In the genomic region with DNA sequence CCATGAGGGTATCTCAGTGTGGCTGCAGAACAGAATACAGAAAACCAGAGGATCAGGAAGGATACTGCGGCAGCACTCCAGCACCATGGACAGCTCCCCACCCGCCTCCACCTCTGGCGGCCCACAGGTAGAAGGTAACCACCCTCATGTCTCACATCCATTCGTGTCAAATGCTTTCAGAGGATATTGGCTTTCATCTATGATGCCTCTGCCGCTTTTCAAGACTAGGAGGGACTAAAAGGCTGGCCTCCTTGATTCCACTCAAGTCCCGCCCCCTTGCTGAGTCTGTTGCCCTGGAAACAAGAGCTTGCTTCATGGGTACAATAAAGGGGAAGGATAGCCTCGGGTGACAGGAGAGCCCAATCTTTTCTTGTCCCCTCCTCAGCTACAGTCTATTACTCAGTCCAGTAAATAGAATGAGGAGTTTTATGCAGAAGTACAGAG, we compare ENCODE assay signal across 9 mouse cellular contexts. TPM values are rescaled to one million over a fixed set of nuclear protein-coding genes. Genes with fewer than 3 reads are reported as not detected.
DNase-seq lines count a peak whose midpoint lies in the region; ATAC-seq lines count a peak whose summit lies in the region.
"Had no signal": no experiment of that assay in that cellular context is flagged by ENCODE, and none has a peak within 500 bp of the region (broad histone marks: within the 10 kb centered on the region; RNA-seq: fewer than 3 reads in every experiment).

No protein-coding gene starts in this region.

- intact Hi-C loops in heart, postnatal 10 days (cut with DNase I), result no loop called here

- H3K9me3 ChIP-seq in heart, embryonic 10.5 days, result no peaks in the 10 kb centered on the region
- H3K9me3 ChIP-seq in embryonic facial prominence, embryonic 14.5 days (ENCODE audit: control insufficient read depth, low read length), result no peaks in the 10 kb centered on the region
- H3K9me3 ChIP-seq in midbrain, embryonic 13.5 days, result 0 out of 2 replicates have a peak, but pooled peaks cover 5% of the 10 kb centered on the region

- no peaks in the 10 kb centered on the region for H3K36me3 ChIP-seq in heart, embryonic 10.5 days
- no peaks in the 10 kb centered on the region for H3K36me3 ChIP-seq in embryonic facial prominence, embryonic 14.5 days (ENCODE audit: control insufficient read depth, insufficient read depth, low read length)
- H3K36me3 ChIP-seq in midbrain, embryonic 13.5 days, result no peaks in the 10 kb centered on the region

- peaks cover 10% of the 10 kb centered on the region; the same call in 1 of the 2 replicates for H3K27me3 ChIP-seq in heart, embryonic 10.5 days (ENCODE audit: insufficient read depth, poor library complexity, severe bottlenecking)
- H3K27me3 ChIP-seq in embryonic facial prominence, embryonic 14.5 days (replicated peaks; ENCODE audit: control insufficient read depth, insufficient read depth, low read length), result no peaks in the 10 kb centered on the region
- no peaks in the 10 kb centered on the region for H3K27me3 ChIP-seq in midbrain, embryonic 13.5 days

- H3K4me1 ChIP-seq in heart, embryonic 10.5 days, result no peaks in the 10 kb centered on the region
- H3K4me1 ChIP-seq in embryonic facial prominence, embryonic 14.5 days (ENCODE audit: control insufficient read depth, insufficient read depth, low read length), result no peaks in the 10 kb centered on the region
- peaks cover 39% of the 10 kb centered on the region for H3K4me1 ChIP-seq in midbrain, embryonic 13.5 days (replicated peaks)

- no peak for ATAC-seq in embryonic facial prominence, embryonic 14.5 days (ENCODE audit: low read depth)
- ATAC-seq in midbrain, embryonic 13.5 days, result peak; percentile 89

- no peak overlapping the region for H3K4me3 ChIP-seq in heart, embryonic 10.5 days
- no peak overlapping the region for H3K4me3 ChIP-seq in embryonic facial prominence, embryonic 14.5 days (ENCODE audit: low read depth, low read length)
- H3K4me3 ChIP-seq in midbrain, embryonic 13.5 days (replicated peaks), result no peak overlapping the region

- no peak overlapping the region for H3K9ac ChIP-seq in embryonic facial prominence, embryonic 14.5 days (ENCODE audit: low read depth, low read length)
- H3K9ac ChIP-seq in midbrain, embryonic 13.5 days (replicated peaks), result no peak overlapping the region
- H3K9ac ChIP-seq: liver, embryonic 14.5 days had no signal

- no peak overlapping the region for H3K27ac ChIP-seq in heart, embryonic 10.5 days
- no peak overlapping the region for H3K27ac ChIP-seq in embryonic facial prominence, embryonic 14.5 days (replicated peaks; ENCODE audit: low read depth, low read length)
- peak overlapping the region; percentile 88 for H3K27ac ChIP-seq in midbrain, embryonic 13.5 days
- H3K27ac ChIP-seq: liver, embryonic 14.5 days had no signal

- WGBS in heart, embryonic 10.5 days, result 16% methylated on average over 7 of the region's 7 CpGs
- 5% methylated on average over 7 of the region's 7 CpGs for WGBS in embryonic facial prominence, embryonic 14.5 days
- 5% methylated on average over 7 of the region's 7 CpGs for WGBS in midbrain, embryonic 13.5 days

- no peak overlapping the region for H3K4me2 ChIP-seq in embryonic facial prominence, embryonic 14.5 days (ENCODE audit: low read depth, low read length)
- H3K4me2 ChIP-seq in midbrain, embryonic 13.5 days (replicated peaks), result peak overlapping the region; percentile 30

- DNase-seq in heart, postnatal 10 days, result peak; percentile 26 to 41
- no peak for DNase-seq in heart, embryonic 10.5 days (ENCODE audit: low spot score)
- DNase-seq in Muller cell, postnatal 12 days (ENCODE audit: inconsistent ontology term), result peak; percentile 37
- peak; percentile 36 for DNase-seq in embryonic facial prominence, embryonic 14.5 days (ENCODE audit: low spot score)
- DNase-seq in kidney, postnatal 14 days, result peak; percentile 67
- peak; percentile 54 for DNase-seq in telencephalon, adult 2 months (ENCODE audit: low read depth, low spot score)
- DNase-seq in heart, adult 9 months (ENCODE audit: low spot score in 2 of 2), result no peak

RNA-seq across cellular contexts. Expression of a gene that starts 37.8 kb away (rescaled TPM):
- under 1 TPM in 1 of 2 experiments, not detected in 1; 0.07 TPM for total RNA-seq in heart, postnatal 10 days (2021)
- polyA plus RNA-seq in heart, embryonic 10.5 days (2016; fragmentation: Nextera tagmentation; extraction: Ambion mirVana), result 0.01 and 0.14 TPM in 2 replicates
- 0.08 and 0.30 TPM in 2 replicates for polyA plus RNA-seq in embryonic facial prominence, embryonic 14.5 days (2014; fragmentation: Nextera tagmentation; extraction: Ambion mirVana)
- polyA plus RNA-seq in midbrain, embryonic 13.5 days (2015; fragmentation: Nextera tagmentation; extraction: Ambion mirVana), result 0.63 and 0.82 TPM in 2 replicates
- polyA plus RNA-seq: liver, embryonic 14.5 days had no signal

Comparison
In these comparisons a context has a peak if more than half of its experiments do, and no peak if none do; other contexts are left out.
1. DNase-seq: peak in heart, postnatal 10 days (2 of 2), Muller cell, postnatal 12 days (single experiment), embryonic facial prominence, embryonic 14.5 days (single experiment), kidney, postnatal 14 days (single experiment) and telencephalon, adult 2 months (single experiment); none in heart, embryonic 10.5 days (single experiment) and heart, adult 9 months (0 of 2).